14 mouse cellular contexts compared by ENCODE assay signal in genomic region chr4:79724103-79724502, GRCm38 (mm10).
"Had no signal": no experiment of that assay in that cellular context is flagged by ENCODE, and none has a peak within 500 bp of the region (broad histone marks: within the 10 kb centered on the region; RNA-seq: fewer than 3 reads in every experiment).

No protein-coding gene starts in this region.

- H3K4me1 ChIP-seq: limb, embryonic 15.5 days; liver, embryonic 12.5 days; midbrain, embryonic 12.5 days; stomach, embryonic 15.5 days had no signal

- DNase-seq: kidney, adult 8-10 months; kidney, postnatal 25 days; lung, embryonic 14.5 days; lung, postnatal 10 days; lung, postnatal 4 days; right cerebral cortex, postnatal 4 days; spleen, adult 18-20 months; thymus, adult 2 months; thymus, postnatal 25 days had no signal

- H3K4me2 ChIP-seq: limb, embryonic 15.5 days; liver, embryonic 12.5 days; lung, embryonic 14.5 days; midbrain, embryonic 12.5 days; stomach, embryonic 15.5 days had no signal

- H3K27me3 ChIP-seq: limb, embryonic 15.5 days; liver, embryonic 12.5 days; midbrain, embryonic 12.5 days; stomach, embryonic 15.5 days had no signal

- H3K4me3 ChIP-seq: limb, embryonic 15.5 days; liver, embryonic 12.5 days; midbrain, embryonic 12.5 days; stomach, embryonic 15.5 days had no signal

- ATAC-seq: intestine, postnatal 0 days; liver, embryonic 12.5 days had no signal

- H3K27ac ChIP-seq: limb, embryonic 15.5 days; liver, embryonic 12.5 days; midbrain, embryonic 12.5 days; stomach, embryonic 15.5 days had no signal

- H3K36me3 ChIP-seq: limb, embryonic 15.5 days; liver, embryonic 12.5 days; midbrain, embryonic 12.5 days; stomach, embryonic 15.5 days had no signal

- H3K9ac ChIP-seq: limb, embryonic 15.5 days; liver, embryonic 12.5 days; lung, embryonic 14.5 days; midbrain, embryonic 12.5 days; stomach, embryonic 15.5 days had no signal

- H3K9me3 ChIP-seq: limb, embryonic 15.5 days; midbrain, embryonic 12.5 days; stomach, embryonic 15.5 days had no signal
